Mouse (Mus musculus): ENCODE measurements around the gene Pknox1. TPM values are rescaled to one million over a fixed set of nuclear protein-coding genes. Genes with fewer than 3 reads are reported as not detected.

Gene Pknox1
- polyA plus RNA-seq, 1 experiment = 2.5 TPM

GRCm38 (mm10) chr17:31565141-31566056 is 865 bp downstream of the Pknox1 start:
- H3K4me3 ChIP-seq (replicated peaks) = peak overlapping the region; percentile 97
- peaks cover 13% of the 10 kb centered on the region for H3K36me3 ChIP-seq (replicated peaks; ENCODE audit: low read length)
- TF ChIP-seq GATA1 (IDR thresholded peaks at IDR 0.05; ENCODE audit: borderline replicate concordance, low read length) (no peak), FLI1 (IDR thresholded peaks at IDR 0.05; ENCODE audit: low read length) (no peak)
- no peaks in the 10 kb centered on the region for H3K27me3 ChIP-seq (replicated peaks)
- H3K4me1 ChIP-seq = peaks cover 54% of the 10 kb centered on the region
- H3K9me3 ChIP-seq = no peaks in the 10 kb centered on the region

- no peak for TF ChIP-seq FLI1 (IDR thresholded peaks at IDR 0.05; ENCODE audit: low read length)
- TF ChIP-seq GATA1 (IDR thresholded peaks at IDR 0.05; ENCODE audit: borderline replicate concordance, low read length) = no peak
- H3K36me3 ChIP-seq (replicated peaks; ENCODE audit: low read length) = peaks cover 13% of the 10 kb centered on the region
- no peaks in the 10 kb centered on the region for H3K27me3 ChIP-seq (replicated peaks)
- H3K4me1 ChIP-seq = peaks cover 61% of the 10 kb centered on the region
- H3K4me3 ChIP-seq (replicated peaks) = peak overlapping the region; percentile 97
- no peaks in the 10 kb centered on the region for H3K9me3 ChIP-seq
Observed at GRCm38 (mm10) chr17:31566276-31566675, 1.7 kb downstream of the Pknox1 start.

- H3K9me3 ChIP-seq = no peaks in the 10 kb centered on the region
- H3K4me3 ChIP-seq (replicated peaks) = no peak overlapping the region
- peaks cover 73% of the 10 kb centered on the region for H3K4me1 ChIP-seq
- TF ChIP-seq GATA1 (IDR thresholded peaks at IDR 0.05; ENCODE audit: borderline replicate concordance, low read length) (no peak), FLI1 (IDR thresholded peaks at IDR 0.05; ENCODE audit: low read length) (no peak)
- H3K27me3 ChIP-seq (replicated peaks) = no peaks in the 10 kb centered on the region
- peaks cover 13% of the 10 kb centered on the region for H3K36me3 ChIP-seq (replicated peaks; ENCODE audit: low read length)
Observed at GRCm38 (mm10) chr17:31569756-31570155, 5.2 kb downstream of the Pknox1 start.

GRCm38 (mm10) chr17:31570321-31570925 is 5.9 kb downstream of the Pknox1 start:
- Histone ChIP-seq H3K36me3 (replicated peaks; ENCODE audit: low read length) (peaks cover 14% of the 10 kb centered on the region), H3K4me1 (peaks cover 78% of the 10 kb centered on the region), H3K4me3 (replicated peaks) (peak overlapping the region; percentile 0), H3K9me3 (no peaks in the 10 kb centered on the region), H3K27me3 (replicated peaks) (no peaks in the 10 kb centered on the region)
- TF ChIP-seq GATA1 (IDR thresholded peaks at IDR 0.05; ENCODE audit: borderline replicate concordance, low read length) = no peak
- no peak for TF ChIP-seq FLI1 (IDR thresholded peaks at IDR 0.05; ENCODE audit: low read length)

- no peak for TF ChIP-seq FLI1 (IDR thresholded peaks at IDR 0.05; ENCODE audit: low read length)
- no peak for TF ChIP-seq GATA1 (IDR thresholded peaks at IDR 0.05; ENCODE audit: borderline replicate concordance, low read length)
- H3K4me3 ChIP-seq (replicated peaks) = no peak overlapping the region
- no peaks in the 10 kb centered on the region for H3K27me3 ChIP-seq (replicated peaks)
- no peaks in the 10 kb centered on the region for H3K9me3 ChIP-seq
- peaks cover 78% of the 10 kb centered on the region for H3K4me1 ChIP-seq
- H3K36me3 ChIP-seq (replicated peaks; ENCODE audit: low read length) = peaks cover 17% of the 10 kb centered on the region
Observed at GRCm38 (mm10) chr17:31571689-31572088, 7.2 kb downstream of the Pknox1 start.

GRCm38 (mm10) chr17:31574662-31575061 is 10.1 kb downstream of the Pknox1 start:
- TF ChIP-seq FLI1 (IDR thresholded peaks at IDR 0.05; ENCODE audit: low read length) = no peak

GRCm38 (mm10) chr17:31576394-31577175 is 12.1 kb downstream of the Pknox1 start:
- peaks cover 4% of the 10 kb centered on the region for H3K36me3 ChIP-seq (replicated peaks; ENCODE audit: low read length)
- peaks cover 72% of the 10 kb centered on the region for H3K4me1 ChIP-seq
- no peak for TF ChIP-seq GATA1 (IDR thresholded peaks at IDR 0.05; ENCODE audit: borderline replicate concordance, low read length)
- no peak for TF ChIP-seq FLI1 (IDR thresholded peaks at IDR 0.05; ENCODE audit: low read length)
- no peaks in the 10 kb centered on the region for H3K9me3 ChIP-seq
- H3K4me3 ChIP-seq (replicated peaks) = no peak overlapping the region
- no peaks in the 10 kb centered on the region for H3K27me3 ChIP-seq (replicated peaks)

More at GRCm38 (mm10) chr17:31574662-31575061, 10.1 kb downstream of the Pknox1 start:
- H3K9me3 ChIP-seq = no peaks in the 10 kb centered on the region
- H3K4me1 ChIP-seq = peaks cover 76% of the 10 kb centered on the region
- H3K36me3 ChIP-seq (replicated peaks; ENCODE audit: low read length) = peaks cover 4% of the 10 kb centered on the region
- H3K4me3 ChIP-seq (replicated peaks) = peak overlapping the region; percentile 50
- no peaks in the 10 kb centered on the region for H3K27me3 ChIP-seq (replicated peaks)

- peaks cover 18% of the 10 kb centered on the region for H3K36me3 ChIP-seq (replicated peaks; ENCODE audit: low read length)
- TF ChIP-seq GATA1 (IDR thresholded peaks at IDR 0.05; ENCODE audit: borderline replicate concordance, low read length) (no peak), FLI1 (IDR thresholded peaks at IDR 0.05; ENCODE audit: low read length) (no peak)
- H3K4me1 ChIP-seq = peaks cover 74% of the 10 kb centered on the region
Observed at GRCm38 (mm10) chr17:31580344-31580743, 15.8 kb downstream of the Pknox1 start.

GRCm38 (mm10) chr17:31583185-31583584 is 18.7 kb downstream of the Pknox1 start:
- Histone ChIP-seq H3K9me3 (no peaks in the 10 kb centered on the region), H3K27me3 (replicated peaks) (no peaks in the 10 kb centered on the region), H3K36me3 (replicated peaks; ENCODE audit: low read length) (peaks cover 25% of the 10 kb centered on the region), H3K4me1 (peaks cover 65% of the 10 kb centered on the region), H3K4me3 (replicated peaks) (no peak overlapping the region)
- TF ChIP-seq FLI1 (IDR thresholded peaks at IDR 0.05; ENCODE audit: low read length) (no peak), GATA1 (IDR thresholded peaks at IDR 0.05; ENCODE audit: borderline replicate concordance, low read length) (no peak)

More at GRCm38 (mm10) chr17:31580344-31580743, 15.8 kb downstream of the Pknox1 start:
- Histone ChIP-seq H3K27me3 (replicated peaks) (no peaks in the 10 kb centered on the region), H3K4me3 (replicated peaks) (no peak overlapping the region), H3K9me3 (no peaks in the 10 kb centered on the region)

All from megakaryocyte, embryonic 14.5 days (primary cell).